Mouse (Mus musculus) left cerebral cortex, adult 18-20 months (tissue): ENCODE data around the gene Pdzk1. TPM values are rescaled to one million over a fixed set of nuclear protein-coding genes. Genes with fewer than 3 reads are reported as not detected.

ENCODE experiments used
- DNase-seq, 2 experiments: peaks; one replicate each; pipeline ENCODE4 v3.0.0; 2021 to 2022; ENCODE audit warnings: low spot score in 2 of 2, mixed read lengths in 1 of 2
- long read RNA-seq, 2 experiments: library from polyadenylated mRNA; stranded (forward); transcript quantifications; one replicate each; pipeline ENCODE4 v2.0.0; 2021
- total RNA-seq, 2 experiments: library from RNA; stranded (reverse); gene quantifications; 2 replicates each; pipeline ENCODE4 v1.2.3; 2021

The Pdzk1 gene
- under 1 TPM in 1 of 2 experiments, not detected in 1; 0.23 TPM for total RNA-seq
- long read RNA-seq, experiment 1 = 0 reads
- long read RNA-seq, experiment 2 = 0 reads

DNA sequence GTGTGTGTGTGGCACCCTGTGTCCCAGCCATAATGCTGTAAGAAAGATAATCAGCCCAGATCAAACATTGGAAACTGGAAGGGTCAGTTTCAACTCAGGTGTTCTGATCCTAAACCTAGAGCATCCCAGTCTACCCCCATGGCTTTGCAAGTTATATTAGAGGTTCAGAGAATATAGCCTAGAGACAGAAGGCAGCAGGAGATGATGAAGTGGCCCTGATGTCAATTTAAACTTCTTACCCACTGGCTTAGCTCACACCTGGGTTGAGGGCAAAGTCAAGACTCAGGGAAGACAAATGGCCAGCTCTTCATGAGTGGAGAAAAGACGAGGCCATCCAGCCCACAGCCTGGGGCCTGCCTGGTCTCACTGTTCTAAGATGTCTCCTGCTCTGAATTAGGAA is at the start of gene Pdzk1, which contains the start of gene Cd160:
Pdzk1 (plus strand) TSS at position 301 of the 400 bp plus-strand sequence.
Cd160 (minus strand) TSS at position 368 of the 400 bp plus-strand sequence.
- no peak for DNase-seq

DNA sequence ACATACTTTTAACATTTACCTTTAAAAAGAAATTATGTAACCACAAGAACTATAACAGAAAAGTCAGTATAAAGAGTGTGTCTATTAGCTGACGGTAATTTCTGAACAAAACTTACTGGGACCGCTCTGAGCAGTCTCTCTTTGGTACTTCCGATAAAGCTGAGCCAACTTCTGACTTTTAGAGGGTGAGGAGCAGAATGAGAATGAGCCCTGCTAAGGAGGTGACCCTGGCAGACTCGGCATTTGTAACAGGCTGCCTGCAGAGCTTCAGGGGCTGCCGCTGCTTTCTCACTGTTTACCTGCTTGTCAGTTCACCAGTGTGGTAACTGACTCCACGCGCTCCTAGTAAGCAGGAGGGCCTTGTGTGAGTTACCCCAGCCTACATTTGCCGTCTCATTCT is 46.8 kb upstream of the Pdzk1 start:
- DNase-seq = no peak

DNA sequence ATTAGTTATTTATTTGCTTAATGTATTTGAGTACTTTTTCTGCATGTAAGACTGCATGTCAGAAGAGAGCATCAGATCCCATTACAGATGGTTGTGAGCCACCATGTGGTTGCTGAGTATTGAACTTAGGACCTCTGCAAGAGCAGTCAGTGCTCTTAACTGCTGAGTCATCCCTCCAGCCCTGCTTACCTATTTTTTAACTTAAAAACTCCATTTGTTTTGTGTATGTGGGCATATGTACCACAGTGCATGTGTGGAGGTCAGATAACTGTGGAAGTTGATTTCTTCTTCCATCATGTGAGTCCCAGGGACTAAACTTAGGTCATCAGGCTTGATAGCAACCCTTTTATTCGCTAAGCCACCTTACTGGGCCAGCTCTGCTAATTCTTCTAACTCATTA is 41.3 kb upstream of the Pdzk1 start:
- no peak for DNase-seq

DNA sequence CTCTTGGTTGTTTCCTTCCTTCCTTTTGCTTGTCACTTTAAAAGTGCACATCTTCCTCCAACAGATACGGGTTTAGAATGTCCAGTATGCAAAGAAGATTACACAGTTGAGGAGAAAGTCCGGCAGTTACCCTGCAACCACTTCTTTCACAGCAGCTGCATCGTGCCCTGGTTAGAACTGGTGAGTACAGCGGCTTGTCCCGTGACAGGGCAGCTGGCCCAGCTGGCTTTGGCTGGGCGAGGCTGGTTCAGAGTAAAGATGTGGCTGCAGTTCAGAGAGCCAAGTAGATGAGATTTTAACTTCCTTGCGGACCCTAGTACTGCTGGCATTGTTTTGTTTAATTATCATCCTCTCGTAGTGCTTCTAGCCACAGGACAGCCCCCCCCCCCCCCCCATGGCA is 40.6 kb upstream of the Pdzk1 start:
- no peak for DNase-seq

DNA sequence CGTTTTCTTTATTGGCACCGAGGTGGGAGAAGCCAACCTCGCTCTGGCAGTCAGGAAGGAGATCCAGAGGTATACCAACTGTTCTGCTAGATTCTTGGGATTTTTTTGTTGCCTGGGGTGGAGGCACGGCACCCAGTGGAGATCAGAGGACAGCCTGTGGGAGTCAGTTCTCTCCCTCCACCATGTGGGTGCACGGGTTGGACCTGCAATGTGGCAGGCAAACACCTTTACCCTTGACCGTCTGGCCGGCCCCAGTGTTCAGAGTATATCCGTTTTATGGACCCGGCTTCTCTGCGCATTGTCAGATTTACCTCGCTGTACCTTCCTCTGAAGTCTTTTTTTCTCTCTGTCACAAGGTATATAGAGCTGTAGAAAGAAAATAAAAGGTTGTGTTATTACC is 28.8 kb upstream of the Pdzk1 start:
- DNase-seq = no peak

DNA sequence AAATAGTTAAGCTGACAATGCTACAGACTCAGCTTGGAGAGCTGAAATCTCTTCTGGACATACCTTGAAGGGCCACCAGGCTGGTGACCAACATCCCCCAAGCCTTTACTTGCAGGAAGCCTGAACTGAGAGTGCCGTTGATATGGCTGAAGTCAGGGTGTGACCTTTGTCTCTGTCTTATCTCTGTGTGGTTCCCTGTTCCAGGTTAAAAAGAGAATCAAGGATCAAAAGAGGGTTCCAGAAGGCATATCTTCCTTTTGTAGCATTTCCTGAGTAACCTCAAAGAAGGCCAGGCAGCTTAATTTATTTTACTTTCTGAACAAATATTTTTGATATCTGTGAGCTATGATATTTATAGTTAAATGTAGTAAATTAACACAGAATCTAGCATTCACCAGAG is 26.9 kb upstream of the Pdzk1 start:
- DNase-seq = no peak

DNA sequence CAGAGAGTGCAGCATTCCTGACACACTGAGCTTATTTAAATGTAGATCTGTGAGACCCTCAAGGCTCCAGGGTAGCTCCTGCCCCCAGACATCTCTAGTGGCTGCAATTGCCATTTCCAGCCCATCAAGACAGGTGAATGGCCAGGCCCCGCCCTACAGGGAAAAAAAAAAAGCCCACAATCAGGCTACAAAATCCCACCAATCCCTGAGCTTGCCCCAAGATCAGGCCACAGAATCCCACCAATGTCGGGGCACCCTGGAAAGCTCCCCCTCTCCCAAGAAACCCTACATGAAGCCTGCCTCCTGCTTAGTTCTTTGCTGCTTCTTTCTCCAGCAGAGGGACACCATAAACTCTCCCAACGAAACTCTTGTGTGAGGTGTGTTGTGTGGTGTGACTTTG is 20.9 kb upstream of the Pdzk1 start:
- DNase-seq = no peak

DNA sequence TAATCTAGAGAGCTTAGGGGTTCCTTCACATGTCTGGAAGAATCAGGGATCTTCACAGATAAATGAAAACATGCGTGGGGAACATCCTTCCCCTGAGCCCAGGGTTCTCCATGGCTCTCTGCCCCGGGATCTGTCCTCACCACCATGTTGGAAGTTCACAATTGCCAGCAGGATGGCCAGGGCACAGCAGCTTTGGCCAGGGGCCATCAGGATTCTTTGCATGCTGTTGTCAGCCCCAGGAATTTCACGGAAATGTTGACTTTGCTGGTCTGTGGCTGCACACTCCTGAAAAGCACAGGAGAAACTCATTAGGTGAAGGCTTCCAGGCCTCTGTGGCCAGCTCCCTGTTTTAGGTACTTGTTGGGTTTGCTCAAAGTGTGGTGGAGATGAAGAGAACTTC is 20.4 kb upstream of the Pdzk1 start:
- DNase-seq = no peak

DNA sequence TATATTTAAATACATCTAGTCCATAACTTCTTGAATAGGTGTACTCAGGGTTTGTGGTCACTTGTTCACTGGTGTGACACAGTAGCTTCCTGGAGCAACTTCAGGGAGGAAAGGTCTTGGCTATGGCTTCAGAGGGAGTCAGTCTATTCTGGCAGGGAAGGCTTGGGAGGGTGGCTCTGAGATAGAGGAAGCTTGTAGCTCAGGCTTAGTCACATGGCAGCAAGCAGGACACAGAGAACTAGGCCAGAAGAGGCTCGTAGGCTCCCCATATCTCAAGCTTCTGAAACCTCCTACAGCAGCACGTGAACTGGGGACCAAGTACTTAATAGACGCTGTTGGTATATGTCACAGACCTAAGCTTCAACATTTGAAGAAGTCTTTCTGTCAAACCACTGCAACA is 17.9 kb upstream of the Pdzk1 start:
- DNase-seq = no peak

DNA sequence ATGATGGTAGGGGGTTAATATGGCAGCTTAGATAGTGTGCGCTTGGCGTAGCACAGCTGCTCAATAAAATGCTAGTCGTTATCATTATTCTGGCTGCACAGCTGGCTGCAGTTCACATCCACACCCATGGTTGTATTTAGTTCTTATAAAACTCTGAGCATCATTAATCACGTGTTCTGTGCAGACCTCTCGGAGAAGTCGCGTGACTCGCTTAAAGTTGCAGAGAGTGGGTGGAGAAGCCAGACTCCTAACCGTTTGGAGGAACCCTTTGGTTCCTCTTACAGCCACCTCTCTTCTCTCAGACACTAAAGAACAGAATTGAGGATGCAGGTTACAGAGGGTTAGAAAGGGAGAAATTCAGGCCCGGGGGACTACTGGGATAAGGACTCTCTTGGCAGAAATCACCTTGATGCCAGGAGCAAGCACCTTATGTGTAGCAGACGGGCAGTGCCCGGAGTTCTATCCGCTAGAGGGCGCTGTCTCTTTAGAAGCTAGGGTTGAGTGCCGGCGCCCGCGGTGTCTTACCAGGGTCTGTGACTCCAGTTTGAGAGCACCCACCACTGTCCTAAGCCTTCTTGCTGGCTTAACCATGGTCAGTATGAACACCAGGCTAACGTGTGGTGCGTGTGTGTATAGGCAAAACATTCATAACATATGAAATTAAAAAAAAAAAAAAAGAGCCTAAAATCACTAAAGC is 16.5 kb upstream of the Pdzk1 start:
- DNase-seq = peak; percentile 75 to 92

DNA sequence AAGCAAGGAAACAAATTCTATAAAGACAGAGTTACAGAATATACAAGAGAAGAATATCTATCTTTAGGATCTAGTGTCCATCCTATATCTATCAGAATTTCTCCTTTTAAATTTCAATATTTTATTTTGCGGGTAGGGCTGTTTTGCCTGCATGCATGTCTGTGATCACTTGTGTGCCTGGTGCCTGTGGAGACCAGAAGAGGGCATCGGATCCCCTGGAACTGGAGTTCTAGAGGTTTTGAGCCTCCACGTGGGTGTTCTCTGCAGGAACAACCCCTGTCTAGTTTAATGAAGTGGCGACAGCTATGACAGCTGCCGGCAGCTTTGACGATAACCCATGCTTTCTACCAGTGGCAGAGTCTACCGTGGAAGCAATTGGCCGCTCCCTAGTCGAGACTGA is 16.0 kb upstream of the Pdzk1 start:
- DNase-seq = peak; percentile 21 to 24

DNA sequence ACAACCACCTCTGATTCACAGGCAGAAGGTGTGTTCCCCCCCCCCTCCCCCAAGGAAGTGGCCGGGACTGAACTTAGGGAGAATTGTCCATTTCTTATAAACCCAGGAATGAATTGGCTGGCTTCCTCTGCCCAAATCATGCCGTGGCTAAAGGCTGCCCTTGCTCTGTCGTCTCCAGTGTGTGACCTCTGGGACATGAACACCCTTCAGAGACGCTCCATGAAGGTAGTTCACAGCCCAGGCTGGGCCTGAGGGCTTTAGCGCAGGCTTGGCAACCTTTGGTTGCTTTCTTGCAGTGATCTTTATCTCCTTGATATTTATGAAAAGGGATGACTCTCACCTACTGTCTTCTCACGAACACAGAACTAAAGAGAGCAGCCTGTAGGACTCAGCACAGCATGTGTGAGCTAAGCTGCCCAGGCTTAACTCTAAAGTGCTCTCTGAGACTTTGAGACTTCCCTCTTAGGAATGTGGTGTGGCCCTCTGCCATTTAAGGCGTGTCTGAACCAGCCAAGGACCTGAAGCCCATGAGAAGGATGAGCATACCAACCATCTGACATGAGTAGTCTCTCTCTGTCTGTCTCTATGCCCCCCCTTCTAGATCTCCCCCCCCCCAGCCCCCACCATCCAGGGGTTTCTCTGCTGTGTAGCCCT is 15.4 kb upstream of the Pdzk1 start:
- DNase-seq = no peak

DNA sequence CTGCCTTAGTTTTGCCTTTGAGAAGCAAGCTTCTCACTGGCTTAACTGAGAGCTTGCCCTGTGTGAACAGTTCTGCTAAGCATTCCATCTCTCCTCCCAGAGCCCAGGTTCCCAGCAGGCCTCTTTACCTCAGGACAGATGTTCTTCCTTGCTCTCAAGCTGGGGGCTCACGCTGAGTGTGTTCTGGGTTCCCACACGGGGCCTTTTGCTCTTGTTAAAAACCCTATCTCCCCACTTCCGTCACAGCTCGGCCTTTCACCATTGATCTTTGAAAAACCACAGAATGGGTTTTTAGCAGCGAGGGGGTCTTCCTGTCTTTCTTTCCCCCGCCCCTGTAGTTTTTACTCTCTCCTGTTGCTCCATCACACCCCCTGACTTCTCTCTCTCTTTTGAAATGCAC is 14.7 kb upstream of the Pdzk1 start:
- no peak for DNase-seq

DNA sequence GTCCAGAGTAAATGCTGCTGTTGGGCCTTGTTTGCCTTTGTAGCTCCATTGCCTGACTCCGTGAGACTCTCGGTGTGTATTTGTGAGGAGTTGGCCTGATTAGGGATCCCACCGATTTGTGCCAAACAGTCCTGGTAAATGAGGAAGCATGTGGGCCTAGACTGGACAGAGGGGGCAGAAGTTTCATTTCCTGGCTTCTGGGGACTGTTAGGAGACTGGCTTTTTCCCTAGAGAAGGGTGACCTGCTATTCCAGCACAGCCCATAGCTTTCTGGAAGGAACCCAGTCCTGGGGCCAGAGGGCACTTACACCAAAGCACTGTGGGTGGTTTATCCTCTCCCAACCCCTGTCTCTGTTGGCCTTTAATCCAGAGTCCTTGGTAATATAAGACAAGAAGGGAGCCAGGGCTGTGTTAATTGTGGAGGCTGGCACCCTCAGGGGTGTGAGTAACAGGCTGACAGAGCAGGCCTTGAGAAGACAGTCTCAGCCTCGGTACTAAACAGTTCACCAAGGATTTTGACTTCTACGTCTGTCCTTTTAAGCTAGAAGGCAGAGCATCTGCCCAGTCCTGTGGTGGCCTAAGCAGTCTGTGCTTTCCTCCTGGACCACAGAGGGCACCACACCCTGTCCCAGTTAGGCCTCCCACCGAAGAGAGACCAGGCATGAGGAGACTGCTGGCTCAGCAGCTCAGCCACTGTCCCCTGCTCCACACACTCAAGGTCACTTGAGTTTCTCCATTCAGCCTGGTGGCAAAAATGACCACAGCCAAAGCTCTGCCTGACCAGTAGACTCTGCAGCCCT is 8.8 kb upstream of the Pdzk1 start:
- no peak for DNase-seq

DNA sequence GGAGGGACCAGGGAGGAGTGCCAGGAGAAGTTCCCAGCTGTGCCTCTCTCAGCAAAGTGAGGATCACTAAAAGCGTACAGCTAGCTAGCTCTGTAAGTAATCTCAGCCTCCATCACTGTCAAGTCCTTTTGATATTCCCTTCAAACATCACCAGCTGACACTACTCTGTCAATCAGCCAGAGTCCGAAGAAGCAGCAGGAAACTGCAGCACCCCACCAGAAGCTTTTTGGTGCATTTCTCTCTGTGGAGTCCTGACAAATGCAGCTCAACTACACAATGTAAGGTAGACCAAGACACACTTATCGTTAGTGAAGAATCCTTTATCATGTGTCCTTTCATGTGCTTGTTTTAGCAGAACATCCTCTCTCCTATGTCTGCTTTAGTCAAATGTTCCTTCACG is 7.5 kb upstream of the Pdzk1 start:
- DNase-seq = no peak

DNA sequence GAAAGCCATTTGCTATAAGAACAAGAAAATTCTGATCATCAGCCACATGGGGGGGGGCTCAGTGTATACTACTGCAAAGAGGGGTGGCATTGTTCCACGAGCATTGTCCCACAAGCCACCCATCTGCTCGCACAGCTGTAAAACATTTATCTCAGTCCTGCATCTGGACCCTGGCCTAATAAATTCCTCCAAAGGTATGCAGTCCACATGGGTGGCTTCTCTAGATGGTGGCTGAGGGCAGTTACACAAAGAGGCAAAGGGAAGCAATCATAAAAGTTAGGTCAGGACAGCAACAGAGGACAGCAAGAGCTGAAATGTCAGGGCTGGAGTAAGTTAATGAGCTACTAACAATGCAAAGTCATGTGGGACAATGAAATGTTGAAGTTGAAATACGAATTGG is 5.4 kb upstream of the Pdzk1 start:
- no peak for DNase-seq

DNA sequence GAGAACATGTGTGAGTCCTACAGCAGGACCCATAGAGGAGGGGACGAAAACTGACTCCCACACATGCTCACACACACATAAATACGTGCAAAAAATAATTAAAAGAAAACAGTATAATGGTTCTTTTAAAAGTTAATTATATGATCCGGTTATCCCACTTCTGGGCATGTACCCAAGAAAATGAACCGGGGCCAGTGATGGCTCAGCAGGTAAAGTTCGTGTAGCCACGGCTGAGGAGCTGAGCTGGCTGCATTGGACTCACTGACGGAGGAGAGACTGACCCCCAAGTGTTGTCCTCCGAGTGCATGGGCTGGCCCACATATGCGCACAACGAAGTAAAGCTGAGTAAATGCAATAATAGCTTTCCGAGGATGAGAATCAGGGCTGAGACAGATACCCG is 4.5 kb upstream of the Pdzk1 start:
- no peak for DNase-seq

DNA sequence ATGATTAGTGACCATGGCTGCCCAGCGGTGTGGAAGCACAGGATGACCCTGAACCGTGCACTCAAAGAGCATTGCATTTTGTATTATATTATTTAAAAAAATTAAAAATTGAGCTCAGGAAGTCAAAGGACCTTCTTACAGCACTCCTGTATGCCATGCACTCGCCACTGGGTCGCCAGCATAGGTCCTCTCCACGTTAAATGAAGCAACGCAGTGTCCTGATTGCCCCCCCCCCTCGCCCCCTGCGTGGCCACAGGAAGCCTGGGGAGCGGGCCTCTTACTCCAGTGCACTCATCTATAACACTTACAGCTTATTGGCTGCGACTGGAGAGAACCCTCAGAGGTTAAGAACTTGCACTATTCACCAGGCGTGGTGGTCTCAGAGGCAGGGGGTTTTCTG is 3.8 kb upstream of the Pdzk1 start:
- DNase-seq = no peak

DNA sequence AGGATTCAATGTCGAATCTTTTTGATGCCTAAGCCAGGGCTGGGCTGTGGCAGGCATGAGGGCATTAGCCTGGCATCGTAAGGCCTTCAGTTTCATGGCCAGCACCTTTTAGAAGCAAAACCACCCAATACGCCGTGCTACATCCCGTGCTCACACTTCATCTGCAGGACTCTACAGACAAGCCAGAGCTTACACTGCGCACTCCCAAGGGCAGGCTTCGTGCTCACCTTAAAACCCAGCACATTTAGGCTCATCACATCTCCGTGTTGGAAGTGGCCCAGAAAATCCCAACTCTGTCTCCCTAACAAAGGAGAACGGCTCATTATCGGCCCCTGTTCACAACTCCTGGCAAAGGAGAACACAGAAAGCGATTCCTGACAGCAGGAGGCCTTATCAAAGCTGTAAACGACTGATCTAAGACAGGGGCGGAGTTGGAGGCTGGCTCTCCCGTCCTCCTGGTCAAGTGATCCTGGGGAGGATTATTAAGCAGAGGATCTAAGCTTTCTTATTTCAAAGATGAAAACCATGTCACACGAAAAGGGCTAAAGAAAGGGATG is 698 bp upstream of the Pdzk1 start:
- DNase-seq = no peak

DNA sequence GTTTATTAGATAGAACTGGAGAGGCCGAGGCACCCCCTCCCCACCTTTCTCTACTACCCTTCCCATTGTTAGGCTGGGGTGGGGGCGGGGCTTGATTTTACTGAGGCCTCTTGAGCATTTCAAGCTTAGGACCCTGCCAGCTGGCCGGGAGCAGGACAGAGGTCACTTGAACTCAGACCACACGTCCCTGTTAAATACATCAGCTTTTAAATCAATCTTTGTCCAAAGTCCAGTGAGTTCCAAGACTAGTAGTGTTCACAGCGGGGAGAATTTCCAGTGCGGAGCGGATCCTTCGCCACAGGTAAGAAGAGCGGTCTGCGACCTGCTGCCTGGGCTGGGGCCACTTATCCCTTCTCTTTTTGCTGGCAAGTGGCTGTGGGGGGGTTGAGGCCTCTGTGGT is 772 bp downstream of the Pdzk1 start:
- no peak for DNase-seq

DNA sequence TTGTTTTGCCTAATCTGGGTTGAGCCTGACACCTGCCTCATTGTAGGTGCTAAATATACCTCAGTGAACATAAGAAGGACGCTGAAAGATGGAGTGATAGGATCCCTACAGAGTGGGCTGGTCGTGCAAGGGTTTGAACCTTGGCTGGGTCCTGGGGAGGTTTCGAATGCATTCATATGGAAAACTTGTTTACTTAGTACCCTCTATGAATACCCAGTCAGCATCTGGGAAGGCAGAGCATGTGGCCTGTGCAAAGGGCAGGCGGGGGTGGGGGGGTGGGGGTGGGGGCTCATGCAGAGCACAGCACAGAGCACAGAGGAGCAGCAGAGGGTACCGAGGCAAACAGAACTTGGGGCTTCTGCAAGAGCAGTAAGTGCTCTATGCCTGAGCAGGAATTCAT is 3.8 kb downstream of the Pdzk1 start:
- no peak for DNase-seq
